Mouse (Mus musculus) limb, embryonic 10.5 days (tissue): Measurements from ENCODE around the gene Ugt2a1. TPM values are rescaled to one million over a fixed set of nuclear protein-coding genes. Genes with fewer than 3 reads are reported as not detected.
"Not testable (repeated sequence)": the region's sequence is repeated elsewhere in the genome, so short reads cannot be mapped to it uniquely, and the experiment has no call there.

Experiments used
- DNase-seq: peaks from one replicate; pipeline ENCODE4 v3.0.0-alpha.2; 2017; ENCODE audit warnings: low spot score
- H3K27ac ChIP-seq: fragments of 300-500 bp; sonication (generic); 2 replicates; pipeline ENCODE4 v1.5.1; 2016; ENCODE audit warnings: mild to moderate bottlenecking
- H3K27me3 ChIP-seq: fragments of 300-500 bp; sonication (generic); 2 replicates; pipeline ENCODE4 v1.6.1; 2016; ENCODE audit warnings: low read depth, mild to moderate bottlenecking; ENCODE audit not compliant: poor library complexity, severe bottlenecking
- H3K36me3 ChIP-seq: fragments of 300-500 bp; sonication (generic); 2 replicates; pipeline ENCODE4 v1.6.1; 2016; ENCODE audit warnings: mild to moderate bottlenecking, moderate library complexity
- H3K4me1 ChIP-seq: fragments of 300-500 bp; sonication (generic); 2 replicates; pipeline ENCODE4 v1.6.1; 2016
- H3K4me3 ChIP-seq: fragments of 300-500 bp; sonication (generic); 2 replicates; pipeline ENCODE4 v1.5.1; 2016; ENCODE audit warnings: mild to moderate bottlenecking, moderate library complexity
- H3K9me3 ChIP-seq: fragments of 300-500 bp; sonication (generic); replicated peaks from 2 replicates; pipeline ENCODE4 v1.6.1; 2016; ENCODE audit warnings: mild to moderate bottlenecking
- WGBS: fragments of 180-500 bp; shearing (Covaris S2); methylation state at CpG from one replicate; pipeline ENCODE4 v1.1.7; 2016; 5-methylcytosine and 5-hydroxymethylcytosine counted together
- polyA plus RNA-seq: library from polyadenylated mRNA; unstranded; fragments of >200 nt; fragmentation: Nextera tagmentation; extraction: Ambion mirVana; gene quantifications from 2 replicates; pipeline ENCODE4 v1.2.1, GENCODE M21; 2016

Gene Ugt2a1
- polyA plus RNA-seq, 1 experiment from 2014 or later = not detected

- Histone ChIP-seq H3K4me3 (no peak overlapping the region), H3K27me3 (no peaks in the 10 kb centered on the region), H3K27ac (no peak overlapping the region), H3K4me1 (no peaks in the 10 kb centered on the region), H3K36me3 (no peaks in the 10 kb centered on the region), H3K9me3 (no peaks in the 10 kb centered on the region)
- WGBS = 96% methylated on average over 3 of the region's 3 CpGs
- DNase-seq = no peak
These were observed 34.3 kb downstream of the Ugt2a1 start for GRCm38 (mm10) chr5:87456216-87456850.

DNA sequence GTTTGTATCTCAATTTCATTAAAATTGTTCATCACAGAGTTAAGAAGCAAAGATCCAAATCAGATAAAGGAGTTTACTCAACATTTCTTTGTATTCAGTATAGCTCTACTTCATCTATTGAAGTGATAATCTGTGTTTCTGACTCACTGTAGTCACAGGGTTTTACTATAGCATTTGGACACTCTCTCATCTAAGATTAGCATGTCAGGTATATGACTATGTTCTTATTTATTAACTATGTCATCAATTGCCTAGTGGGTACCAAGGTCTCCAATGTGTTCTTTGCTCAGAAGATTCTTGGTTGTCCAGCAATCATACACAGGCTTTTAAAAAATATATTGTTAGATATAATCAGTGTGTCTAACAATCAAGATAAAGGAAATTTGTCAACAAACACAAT, 35.2 kb downstream of the Ugt2a1 start:
- Histone ChIP-seq H3K36me3 (no peaks in the 10 kb centered on the region), H3K4me3 (no peak overlapping the region), H3K27ac (no peak overlapping the region), H3K9me3 (no peaks in the 10 kb centered on the region), H3K4me1 (no peaks in the 10 kb centered on the region), H3K27me3 (no peaks in the 10 kb centered on the region)
- DNase-seq = no peak

DNA sequence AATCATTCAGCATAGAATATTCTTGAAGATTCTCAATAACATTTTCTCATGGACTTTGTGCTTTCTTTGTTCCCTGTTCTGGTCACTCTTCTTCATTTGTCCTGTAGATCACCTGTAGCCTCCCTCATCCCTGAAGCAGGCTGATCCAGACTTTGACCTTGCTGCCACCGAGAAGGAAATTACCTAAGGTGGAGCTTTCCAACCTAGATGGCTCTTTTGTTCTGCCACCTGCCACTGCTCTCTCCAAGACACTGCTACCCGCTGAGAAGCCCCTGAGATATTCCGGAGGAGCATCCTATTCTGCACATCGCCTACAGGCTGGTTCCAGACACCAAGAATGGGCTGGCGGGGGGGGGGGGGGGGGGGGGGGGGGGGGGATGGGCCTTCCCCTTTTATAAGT, 38.2 kb downstream of the Ugt2a1 start:
- not testable (repeated sequence) for DNase-seq, H3K36me3 ChIP-seq, H3K4me1 ChIP-seq, H3K9me3 ChIP-seq, H3K27me3 ChIP-seq, H3K4me3 ChIP-seq, H3K27ac ChIP-seq
- WGBS = 92% methylated on average over 4 of the region's 5 CpGs

DNA sequence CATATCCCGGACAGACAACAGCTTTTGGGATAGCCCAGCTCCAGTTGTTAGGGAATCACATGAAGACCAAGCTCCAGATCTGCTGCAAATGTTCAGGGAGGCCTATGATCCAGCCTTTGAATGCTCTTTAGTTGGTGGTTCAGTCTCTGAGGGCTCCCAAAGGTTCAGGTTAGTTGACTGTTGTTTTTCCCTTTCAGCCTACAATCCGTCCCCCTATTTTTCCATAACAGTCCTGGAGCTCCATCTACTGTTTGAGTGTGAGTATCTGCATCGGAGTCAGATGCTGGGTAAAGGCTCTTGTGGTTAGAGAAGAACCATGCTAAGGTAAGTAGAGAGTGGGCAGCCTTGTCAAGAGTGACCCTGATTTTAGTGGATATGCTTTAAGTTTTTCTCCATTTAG, 54.4 kb downstream of the Ugt2a1 start:
- H3K4me3 ChIP-seq = no peak overlapping the region
- DNase-seq = no peak
- H3K27ac ChIP-seq = no peak overlapping the region
- no peaks in the 10 kb centered on the region for H3K9me3 ChIP-seq
- H3K36me3 ChIP-seq = no peaks in the 10 kb centered on the region
- no peaks in the 10 kb centered on the region for H3K27me3 ChIP-seq
- 47% methylated on average over 3 of the region's 3 CpGs for WGBS
- no peaks in the 10 kb centered on the region for H3K4me1 ChIP-seq

- H3K27ac ChIP-seq = no peak overlapping the region
- no peaks in the 10 kb centered on the region for H3K27me3 ChIP-seq
- no peaks in the 10 kb centered on the region for H3K36me3 ChIP-seq
- DNase-seq = no peak
- H3K4me3 ChIP-seq = no peak overlapping the region
- no peaks in the 10 kb centered on the region for H3K9me3 ChIP-seq
- no peaks in the 10 kb centered on the region for H3K4me1 ChIP-seq
- WGBS = 91% methylated on average over 3 of the region's 3 CpGs
These were observed 65.0 kb downstream of the Ugt2a1 start for GRCm38 (mm10) chr5:87425676-87426075.

GRCm38 (mm10) chr5:87424041-87424440, 66.6 kb downstream of the Ugt2a1 start, which contains the start of gene Ugt2b38:
Gene Ugt2b38 (minus strand): TSS chr5:87424203.
- not testable (repeated sequence) for H3K27ac ChIP-seq, H3K27me3 ChIP-seq, H3K4me1 ChIP-seq, H3K9me3 ChIP-seq, H3K36me3 ChIP-seq, DNase-seq, H3K4me3 ChIP-seq
- WGBS = 93% methylated on average over 1 of the region's 2 CpGs

Other genes with a start within 250 kb of the Ugt2a1 start
- gene Ugt2b37, start 236.1 kb downstream of the Ugt2a1 start, polyA plus RNA-seq = not detected in 2 replicates
- not detected in 2 replicates for gene Ugt2a3, start 153.7 kb downstream of the Ugt2a1 start, polyA plus RNA-seq
- gene Ugt2b38, start 66.7 kb downstream of the Ugt2a1 start, polyA plus RNA-seq = not detected in 2 replicates
- not detected in 2 replicates for gene Ugt2a2, start 8.6 kb downstream of the Ugt2a1 start, polyA plus RNA-seq
- not detected in 2 replicates for gene Gm43638, start 4.1 kb downstream of the Ugt2a1 start, polyA plus RNA-seq
- gene Sult1b1, start 47.3 kb upstream of the Ugt2a1 start, polyA plus RNA-seq = not detected in 2 replicates
- not detected in 2 replicates for gene Sult1d1, start 78.2 kb upstream of the Ugt2a1 start, polyA plus RNA-seq
- gene Sult1e1, start 100.7 kb upstream of the Ugt2a1 start, polyA plus RNA-seq = not detected in 2 replicates
- gene Csn1s1, start 175.3 kb upstream of the Ugt2a1 start, polyA plus RNA-seq = not detected in 2 replicates
- gene Csn2, start 208.8 kb upstream of the Ugt2a1 start, polyA plus RNA-seq = not detected in 2 replicates